Mouse (Mus musculus) limb, embryonic 14.5 days (tissue): ENCODE measurements around the gene Itprid2. TPM values are rescaled to one million over a fixed set of nuclear protein-coding genes. Genes with fewer than 3 reads are reported as not detected.
A peak's percentile ranks its signal among the peaks of the same experiment; 100 is the strongest.

ENCODE experiments used
- ATAC-seq: fragments of 200-750 bp; cut with Nextera tagmentation; 2 replicates; pipeline ENCODE4 v1.8.0; 2017; ENCODE audit warnings: low read depth, moderate number of reproducible peaks, moderate TSS enrichment; ENCODE audit not compliant: low FRiP score
- DNase-seq: peaks from one replicate; pipeline ENCODE4 v3.0.0-alpha.2; 2015; ENCODE audit warnings: low spot score
- H3K27ac ChIP-seq: fragments of 300-500 bp; sonication (generic); replicated peaks from 2 replicates; pipeline ENCODE4 v1.5.1; 2014; ENCODE audit warnings: low read depth, mild to moderate bottlenecking, low read length, moderate library complexity, mixed read lengths
- H3K27me3 ChIP-seq: fragments of 300-500 bp; sonication (generic); 2 replicates; pipeline ENCODE4 v1.6.1; 2014; ENCODE audit warnings: low read length, mixed read lengths; ENCODE audit not compliant: control insufficient read depth, insufficient read depth
- H3K36me3 ChIP-seq: fragments of 300-500 bp; sonication (generic); 2 replicates; pipeline ENCODE4 v1.6.1; 2014; ENCODE audit warnings: mild to moderate bottlenecking, low read length, moderate library complexity, mixed read lengths; ENCODE audit not compliant: control insufficient read depth, insufficient read depth
- H3K4me1 ChIP-seq: fragments of 300-500 bp; sonication (generic); 2 replicates; pipeline ENCODE4 v1.6.1; 2014; ENCODE audit warnings: antibody characterized with exemption, low read length, mixed read lengths; ENCODE audit not compliant: control insufficient read depth, insufficient read depth
- H3K4me2 ChIP-seq: fragments of 300-500 bp; sonication (generic); replicated peaks from 2 replicates; pipeline ENCODE4 v1.6.1; 2014; ENCODE audit warnings: low read depth, mild to moderate bottlenecking, low read length, moderate library complexity; ENCODE audit not compliant: severe bottlenecking
- H3K4me3 ChIP-seq: fragments of 300-500 bp; sonication (generic); replicated peaks from 2 replicates; pipeline ENCODE4 v1.5.1; 2014; ENCODE audit warnings: low read length
- H3K9ac ChIP-seq: fragments of 300-500 bp; sonication (generic); 2 replicates; pipeline ENCODE4 v1.6.1; 2014; ENCODE audit warnings: mild to moderate bottlenecking, low read depth, low read length, moderate library complexity; ENCODE audit not compliant: severe bottlenecking
- H3K9me3 ChIP-seq: fragments of 300-500 bp; sonication (generic); 2 replicates; pipeline ENCODE4 v1.6.1; 2016; ENCODE audit warnings: low read length; ENCODE audit not compliant: control insufficient read depth
- POLR2A ChIP-seq: fragments of 200-500 bp; IDR thresholded peaks from 2 replicates; pipeline ENCODE4 v1.8.0; 2012; ENCODE audit warnings: inconsistent platforms, mild to moderate bottlenecking, moderate library complexity, borderline replicate concordance; ENCODE audit not compliant: insufficient read depth, insufficient read length; ENCODE audit errors: extremely low read depth
- WGBS: fragments of 180-500 bp; shearing (Covaris S2); extraction: QIAGEN DNeasy Blood & Tissue Kit; methylation state at CpG from one replicate; pipeline ENCODE4 v1.1.7; 2014; 5-methylcytosine and 5-hydroxymethylcytosine counted together
- polyA plus RNA-seq, 2 experiments: library from polyadenylated mRNA; depleted of rRNA in 1 of 2; stranded (reverse) in 1 of 2; unstranded in 1 of 2; fragments of >200 nt; fragmentation: Nextera tagmentation in 1 of 2; extraction: Ambion mirVana in 1 of 2; gene quantifications; 2 replicates each; pipeline versions ENCODE4 v1.2.1 to v1.2.3; 2012 to 2014

The Itprid2 gene
- polyA plus RNA-seq, 2 experiments: 9.3 to 14.8 TPM

- ATAC-seq (no peak), DNase-seq (no peak)
- no peak overlapping the region for H3K27ac ChIP-seq
- H3K27me3 ChIP-seq: no peaks in the 10 kb centered on the region
- no peak overlapping the region for H3K9ac ChIP-seq
- 0 out of 2 replicates have a peak, but pooled peaks cover 5% of the 10 kb centered on the region for H3K4me1 ChIP-seq
- 58% methylated on average over 3 of the region's 3 CpGs for WGBS
- H3K36me3 ChIP-seq: no peaks in the 10 kb centered on the region
- no peak overlapping the region for H3K4me2 ChIP-seq
- H3K9me3 ChIP-seq: no peaks in the 10 kb centered on the region
- TF ChIP-seq POLR2A: no peak
- no peak overlapping the region for H3K4me3 ChIP-seq
Measured at GRCm38 (mm10) chr2:79713662-79714091, 78.5 kb downstream of the Itprid2 start.

- Histone ChIP-seq H3K36me3 (no peaks in the 10 kb centered on the region), H3K9me3 (no peaks in the 10 kb centered on the region), H3K9ac (no peak overlapping the region), H3K27me3 (no peaks in the 10 kb centered on the region), H3K4me3 (no peak overlapping the region), H3K4me1 (0 out of 2 replicates have a peak, but pooled peaks cover 5% of the 10 kb centered on the region), H3K4me2 (no peak overlapping the region), H3K27ac (no peak overlapping the region)
- TF ChIP-seq POLR2A: no peak
- 24% methylated on average over 6 of the region's 6 CpGs for WGBS
- DNase-seq: peak; percentile 70
- peak; percentile 50 for ATAC-seq
Measured at GRCm38 (mm10) chr2:79714745-79715144, 79.6 kb downstream of the Itprid2 start.

- Histone ChIP-seq H3K4me1 (0 out of 2 replicates have a peak, but pooled peaks cover 5% of the 10 kb centered on the region), H3K27me3 (no peaks in the 10 kb centered on the region), H3K36me3 (no peaks in the 10 kb centered on the region), H3K9me3 (no peaks in the 10 kb centered on the region), H3K4me3 (no peak overlapping the region), H3K9ac (no peak overlapping the region), H3K4me2 (no peak overlapping the region), H3K27ac (no peak overlapping the region)
- WGBS: 72% methylated on average over 2 of the region's 2 CpGs
- DNase-seq: no peak
- no peak for TF ChIP-seq POLR2A
- no peak for ATAC-seq
Measured at GRCm38 (mm10) chr2:79715925-79716324, 80.8 kb downstream of the Itprid2 start.

- H3K27me3 ChIP-seq: no peaks in the 10 kb centered on the region
- H3K4me3 ChIP-seq: no peak overlapping the region
- ATAC-seq (no peak), DNase-seq (no peak)
- TF ChIP-seq POLR2A: no peak
- 0 out of 2 replicates have a peak, but pooled peaks cover 5% of the 10 kb centered on the region for H3K4me1 ChIP-seq
- no peaks in the 10 kb centered on the region for H3K36me3 ChIP-seq
- H3K9me3 ChIP-seq: no peaks in the 10 kb centered on the region
- no peak overlapping the region for H3K27ac ChIP-seq
- no peak overlapping the region for H3K9ac ChIP-seq
- H3K4me2 ChIP-seq: no peak overlapping the region
Measured at GRCm38 (mm10) chr2:79717846-79718245, 82.7 kb downstream of the Itprid2 start.

- Histone ChIP-seq H3K9ac (no peak overlapping the region), H3K36me3 (no peaks in the 10 kb centered on the region), H3K27me3 (no peaks in the 10 kb centered on the region), H3K4me1 (no peaks in the 10 kb centered on the region), H3K4me3 (no peak overlapping the region), H3K27ac (no peak overlapping the region), H3K9me3 (no peaks in the 10 kb centered on the region), H3K4me2 (no peak overlapping the region)
- DNase-seq: no peak
- no peak for ATAC-seq
- WGBS: 75% methylated on average over 1 of the region's 1 CpGs
- TF ChIP-seq POLR2A: no peak
Measured at GRCm38 (mm10) chr2:79722415-79722814, 87.3 kb downstream of the Itprid2 start.

Other genes with a start within 250 kb of the Itprid2 start
- gene Neurod1, start 178.6 kb upstream of the Itprid2 start, polyA plus RNA-seq (2012; rRNA removed): 0.24 TPM in 1 of 2 replicates, not detected in the other
- not detected in 2 replicates for gene Neurod1, start 178.6 kb upstream of the Itprid2 start, polyA plus RNA-seq (2014; fragmentation: Nextera tagmentation; extraction: Ambion mirVana)
- gene Cerkl, start 178.6 kb upstream of the Itprid2 start, polyA plus RNA-seq (2012; rRNA removed): 0.34 and 0.64 TPM in 2 replicates
- gene Cerkl, start 178.6 kb upstream of the Itprid2 start, polyA plus RNA-seq (2014; fragmentation: Nextera tagmentation; extraction: Ambion mirVana): 1.2 and 1.7 TPM in 2 replicates
- 0.08 and 0.10 TPM in 2 replicates for gene Ppp1r1c, start 72.4 kb downstream of the Itprid2 start, polyA plus RNA-seq (2012; rRNA removed)
- 0.12 TPM in 1 of 2 replicates, not detected in the other for gene Ppp1r1c, start 72.4 kb downstream of the Itprid2 start, polyA plus RNA-seq (2014; fragmentation: Nextera tagmentation; extraction: Ambion mirVana)